Mouse (Mus musculus) embryonic facial prominence, embryonic 13.5 days (tissue): ENCODE results near the gene Pdzd4. TPM values are rescaled to one million over a fixed set of nuclear protein-coding genes. Genes with fewer than 3 reads are reported as not detected.
A peak's percentile ranks its signal among the peaks of the same experiment; 100 is the strongest.

Source experiments
- ATAC-seq: fragments of 200-750 bp; cut with Nextera tagmentation; 2 replicates; pipeline ENCODE4 v1.8.0; 2017; ENCODE audit warnings: low read depth; ENCODE audit not compliant: insufficient number of reproducible peaks, insufficient read depth, low FRiP score, low TSS enrichment
- H3K27ac ChIP-seq: fragments of 300-500 bp; sonication (generic); 2 replicates; pipeline ENCODE4 v1.5.1; 2015; ENCODE audit warnings: moderate library complexity, mild to moderate bottlenecking, inconsistent platforms
- H3K27me3 ChIP-seq: fragments of 300-500 bp; sonication (generic); 2 replicates; pipeline ENCODE4 v1.6.1; 2015; ENCODE audit warnings: mild to moderate bottlenecking, inconsistent platforms
- H3K36me3 ChIP-seq: fragments of 300-500 bp; sonication (generic); 2 replicates; pipeline ENCODE4 v1.6.1; 2015; ENCODE audit warnings: mild to moderate bottlenecking, inconsistent platforms
- H3K4me1 ChIP-seq: fragments of 300-500 bp; sonication (generic); 2 replicates; pipeline ENCODE4 v1.6.1; 2015; ENCODE audit warnings: inconsistent platforms
- H3K4me2 ChIP-seq: fragments of 300-500 bp; sonication (generic); 2 replicates; pipeline ENCODE4 v1.6.1; 2015; ENCODE audit warnings: moderate library complexity, mild to moderate bottlenecking, inconsistent platforms
- H3K4me3 ChIP-seq: fragments of 300-500 bp; sonication (generic); 2 replicates; pipeline ENCODE4 v1.5.1; 2015; ENCODE audit warnings: mild to moderate bottlenecking, inconsistent platforms
- H3K9ac ChIP-seq: fragments of 300-500 bp; sonication (generic); 2 replicates; pipeline ENCODE4 v1.6.1; 2015; ENCODE audit warnings: mild to moderate bottlenecking, inconsistent platforms
- H3K9me3 ChIP-seq: fragments of 300-500 bp; sonication (generic); 2 replicates; pipeline ENCODE4 v1.6.1; 2016; ENCODE audit warnings: inconsistent platforms
- WGBS: fragments of 180-500 bp; shearing (Covaris S2); methylation state at CpG from one replicate; pipeline ENCODE4 v1.1.7; 2015; ENCODE audit warnings: mixed read lengths; 5-methylcytosine and 5-hydroxymethylcytosine counted together
- polyA plus RNA-seq: library from polyadenylated mRNA; unstranded; fragments of >200 nt; fragmentation: Nextera tagmentation; extraction: Ambion mirVana; gene quantifications from 2 replicates; pipeline ENCODE4 v1.2.1, GENCODE M21; 2015

The Pdzd4 gene
- polyA plus RNA-seq, 1 experiment from 2014 or later, result 2.1 TPM

DNA sequence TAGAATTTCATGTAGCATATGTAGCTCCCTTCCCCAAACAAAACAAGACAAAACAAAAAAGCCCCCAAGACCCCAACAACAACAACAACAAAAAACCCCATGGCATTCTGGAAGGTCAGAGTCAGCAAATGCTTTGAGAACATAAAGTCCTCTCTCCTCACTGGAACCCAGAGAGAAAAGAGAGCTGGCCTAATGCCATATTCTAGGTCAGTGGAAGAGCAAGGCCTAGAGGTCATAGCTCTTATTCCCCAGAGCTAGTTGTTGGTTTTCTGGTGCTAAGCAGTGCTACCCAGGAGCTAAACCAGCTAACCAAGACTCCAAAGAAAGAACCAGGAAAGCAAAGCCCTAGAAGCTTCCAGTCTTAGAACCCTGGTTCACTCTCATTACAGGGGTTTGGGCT is 39.1 kb downstream of the Pdzd4 start:
- H3K9ac ChIP-seq, result peak overlapping the region; percentile 76
- ATAC-seq, result no peak
- no peak overlapping the region for H3K27ac ChIP-seq
- peaks cover 8% of the 10 kb centered on the region; the same call in 1 of the 2 replicates for H3K4me1 ChIP-seq
- H3K4me2 ChIP-seq, result peak overlapping the region; percentile 61
- H3K4me3 ChIP-seq, result peak overlapping the region; percentile 59
- H3K36me3 ChIP-seq, result peaks cover 11% of the 10 kb centered on the region
- peaks cover 4% of the 10 kb centered on the region; the same call in 1 of the 2 replicates for H3K27me3 ChIP-seq
- H3K9me3 ChIP-seq, result no peaks in the 10 kb centered on the region

DNA sequence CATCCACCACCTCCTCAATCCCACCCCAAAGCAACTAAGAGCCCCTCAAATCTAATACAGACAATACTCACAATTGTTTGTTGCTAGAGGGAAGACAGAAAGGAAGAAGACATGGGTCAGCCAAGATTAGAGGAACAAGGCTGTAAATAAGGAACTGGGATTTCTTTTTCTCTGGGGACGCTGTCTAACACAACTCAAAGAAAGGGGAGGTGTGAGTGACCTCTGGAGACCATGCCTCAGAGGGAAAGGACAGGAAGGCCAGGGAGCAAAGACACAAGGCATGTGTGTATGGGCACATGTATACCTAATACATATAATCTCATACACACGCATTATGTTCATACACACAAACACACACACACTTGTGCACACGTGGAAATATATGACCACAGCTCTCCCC is 42.5 kb downstream of the Pdzd4 start:
- no peak overlapping the region for H3K27ac ChIP-seq
- WGBS, result 87% methylated on average over 3 of the region's 3 CpGs

DNA sequence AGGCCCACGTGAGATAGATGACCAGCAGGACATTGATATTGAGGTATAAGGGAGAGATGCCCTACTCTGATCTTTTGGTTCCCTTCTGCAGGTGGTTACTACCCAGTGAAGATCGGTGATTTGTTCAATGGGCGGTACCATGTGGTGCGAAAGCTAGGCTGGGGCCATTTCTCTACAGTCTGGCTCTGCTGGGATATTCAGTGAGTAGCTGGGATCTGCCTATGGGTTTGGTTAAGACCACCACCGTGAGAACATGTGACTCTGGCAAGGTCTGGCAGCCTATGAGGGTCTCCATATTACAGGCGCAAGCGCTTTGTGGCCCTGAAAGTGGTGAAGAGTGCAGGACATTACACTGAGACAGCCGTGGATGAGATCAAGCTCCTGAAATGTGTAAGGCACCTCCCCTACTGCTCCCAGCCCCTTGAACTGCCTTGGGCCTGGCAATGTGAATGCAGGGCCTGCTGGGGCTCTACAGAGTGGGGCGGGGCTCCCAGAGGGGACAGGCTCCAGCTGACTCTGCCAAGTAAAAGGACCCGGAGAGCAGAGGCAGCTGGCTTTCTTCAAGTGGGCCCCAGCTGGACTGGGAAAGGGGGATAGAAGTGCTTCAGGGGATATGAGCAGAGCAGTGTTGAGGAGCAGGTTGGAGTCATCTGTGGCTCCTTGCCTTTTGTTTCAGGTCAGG is 49.8 kb downstream of the Pdzd4 start:
- Histone ChIP-seq H3K27ac (no peak overlapping the region), H3K4me3 (no peak overlapping the region), H3K9me3 (no peaks in the 10 kb centered on the region), H3K27me3 (no peaks in the 10 kb centered on the region), H3K36me3 (peaks cover 34% of the 10 kb centered on the region), H3K9ac (no peak overlapping the region), H3K4me1 (no peaks in the 10 kb centered on the region), H3K4me2 (no peak overlapping the region)
- ATAC-seq, result no peak
- WGBS, result 72% methylated on average over 10 of the region's 10 CpGs

More for the DNA sequence above, 42.5 kb downstream of the Pdzd4 start:
- no peak for ATAC-seq
- H3K36me3 ChIP-seq, result peaks cover 36% of the 10 kb centered on the region
- peaks cover 4% of the 10 kb centered on the region; the same call in 1 of the 2 replicates for H3K27me3 ChIP-seq
- H3K9me3 ChIP-seq, result no peaks in the 10 kb centered on the region
- no peak overlapping the region for H3K4me2 ChIP-seq
- H3K4me3 ChIP-seq, result no peak overlapping the region
- H3K9ac ChIP-seq, result no peak overlapping the region
- H3K4me1 ChIP-seq, result no peaks in the 10 kb centered on the region; the same call in 1 of the 2 replicates

DNA sequence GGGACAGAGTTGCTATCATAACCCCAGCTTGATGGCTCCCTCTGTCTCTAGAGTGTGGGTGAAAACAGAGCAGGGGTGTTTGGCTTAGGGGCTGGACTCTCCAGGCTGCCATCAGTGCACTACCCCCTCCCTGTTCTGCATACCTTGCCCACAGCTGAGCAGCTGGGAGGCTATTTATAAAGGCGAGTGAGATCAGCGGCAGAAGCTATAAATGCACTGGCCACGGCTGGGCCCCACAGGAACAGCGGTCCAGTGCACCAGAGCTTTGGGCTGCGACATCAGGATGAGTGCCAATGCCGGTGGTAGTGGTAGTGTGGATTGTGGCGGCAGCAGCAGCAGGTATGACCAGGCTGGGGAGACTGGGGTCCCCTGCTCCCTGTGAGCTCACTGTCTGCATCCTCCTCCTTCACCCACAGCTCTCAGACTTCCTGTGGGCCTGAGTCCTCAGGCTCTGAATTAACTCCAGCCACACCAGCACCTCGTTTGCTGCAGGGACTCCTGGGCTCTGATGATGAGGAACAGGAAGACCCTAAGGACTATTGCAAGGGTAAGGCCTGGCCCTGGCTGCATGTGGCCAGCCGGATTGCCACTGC is 50.5 kb downstream of the Pdzd4 start, which contains the start of gene Srpk3:
Srpk3 (plus strand) TSS at position 238 of the 593 bp plus-strand sequence.
- H3K4me1 ChIP-seq, result no peaks in the 10 kb centered on the region
- H3K36me3 ChIP-seq, result peaks cover 29% of the 10 kb centered on the region
- H3K27ac ChIP-seq, result no peak within 1 kb of the TSS
- no peak for ATAC-seq
- H3K9ac ChIP-seq, result no peak within 1 kb of the TSS
- H3K27me3 ChIP-seq, result no peaks in the 10 kb centered on the region
- no peak within 1 kb of the TSS for H3K4me3 ChIP-seq
- WGBS, result 67% methylated on average over 9 of the region's 9 CpGs
- H3K9me3 ChIP-seq, result no peaks in the 10 kb centered on the region
- no peak within 1 kb of the TSS for H3K4me2 ChIP-seq

DNA sequence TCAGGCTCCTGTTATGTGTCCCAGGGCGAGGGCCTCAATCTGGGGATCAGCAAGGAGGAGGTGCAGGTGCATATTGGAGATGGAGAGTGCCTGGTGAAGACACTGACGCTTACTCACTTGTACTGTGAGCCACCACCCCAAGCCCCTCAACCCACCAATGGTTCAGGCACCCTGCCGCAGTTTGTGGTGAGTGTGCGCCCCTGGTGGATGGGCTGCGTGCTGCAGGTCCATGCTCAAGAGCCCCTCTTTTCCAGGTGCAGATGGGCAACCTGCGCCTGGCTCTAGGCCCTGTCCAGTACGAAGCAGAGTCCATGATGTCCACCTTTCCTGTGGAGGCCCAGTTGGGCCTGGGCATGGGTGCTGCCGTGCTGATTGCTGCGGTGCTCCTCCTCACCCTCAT is 57.5 kb downstream of the Pdzd4 start:
- H3K9me3 ChIP-seq, result no peaks in the 10 kb centered on the region
- no peak overlapping the region for H3K9ac ChIP-seq
- 63% methylated on average over 9 of the region's 9 CpGs for WGBS
- ATAC-seq, result no peak
- no peaks in the 10 kb centered on the region for H3K4me1 ChIP-seq
- no peak overlapping the region for H3K27ac ChIP-seq
- H3K4me3 ChIP-seq, result no peak overlapping the region
- H3K4me2 ChIP-seq, result no peak overlapping the region
- no peaks in the 10 kb centered on the region for H3K36me3 ChIP-seq
- H3K27me3 ChIP-seq, result no peaks in the 10 kb centered on the region

DNA sequence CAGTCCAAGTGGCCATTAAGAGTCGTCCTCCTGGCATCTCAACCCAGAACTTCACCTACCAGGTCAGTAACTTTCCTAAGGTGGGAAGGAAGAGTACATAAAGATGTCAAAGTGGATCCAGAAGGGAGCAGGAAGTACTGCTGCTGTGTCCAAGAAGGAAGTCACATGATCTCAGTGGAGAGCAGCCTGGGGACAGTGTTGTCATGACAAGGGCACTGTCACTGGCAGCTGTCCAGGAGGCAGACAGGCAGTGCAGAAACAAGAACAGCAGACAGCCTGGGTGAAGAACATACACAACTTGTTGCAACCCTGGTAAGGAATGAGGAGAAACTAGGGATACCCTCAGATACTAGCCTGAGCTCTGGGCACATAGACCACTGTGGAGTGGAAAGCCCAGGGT is 59.5 kb downstream of the Pdzd4 start:
- no peak for ATAC-seq
- no peaks in the 10 kb centered on the region for H3K9me3 ChIP-seq
- H3K4me1 ChIP-seq, result no peaks in the 10 kb centered on the region
- H3K4me2 ChIP-seq, result no peak overlapping the region
- WGBS, result 54% methylated on average over 1 of the region's 1 CpGs
- no peaks in the 10 kb centered on the region for H3K27me3 ChIP-seq
- H3K27ac ChIP-seq, result no peak overlapping the region
- H3K9ac ChIP-seq, result no peak overlapping the region
- no peaks in the 10 kb centered on the region for H3K36me3 ChIP-seq
- H3K4me3 ChIP-seq, result no peak overlapping the region

DNA sequence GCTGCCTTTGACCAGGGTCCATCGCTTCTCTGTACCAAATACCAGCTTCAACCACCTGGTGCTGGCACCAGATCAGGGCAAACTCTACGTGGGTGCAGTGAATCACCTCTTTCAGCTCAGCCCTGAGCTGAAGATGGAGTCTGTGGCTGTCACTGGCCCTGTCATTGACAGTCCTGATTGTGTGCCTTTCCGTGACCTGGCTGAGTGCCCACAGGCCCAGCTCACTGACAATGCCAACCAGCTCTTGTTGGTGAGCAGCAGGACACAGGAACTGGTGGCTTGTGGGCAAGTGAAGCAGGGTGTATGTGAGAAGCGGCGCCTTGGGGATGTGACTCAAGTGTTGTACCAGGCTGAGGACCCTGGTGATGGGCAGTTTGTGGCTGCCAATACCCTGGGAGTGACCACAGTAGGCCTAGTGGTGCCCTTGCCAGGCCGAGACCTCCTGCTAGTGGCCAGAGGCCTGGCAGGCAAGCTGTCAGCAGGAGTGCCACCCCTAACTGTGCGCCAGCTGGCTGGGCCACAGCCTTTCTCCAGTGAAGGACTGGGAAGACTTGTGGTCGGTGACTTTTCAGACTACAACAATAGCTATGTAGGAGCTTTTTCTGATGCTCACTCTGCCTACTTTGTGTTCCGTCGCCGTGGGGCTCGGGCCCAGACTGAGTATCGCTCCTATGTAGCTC is 66.0 kb downstream of the Pdzd4 start:
- Histone ChIP-seq H3K4me3 (no peak overlapping the region), H3K4me1 (no peaks in the 10 kb centered on the region), H3K36me3 (no peaks in the 10 kb centered on the region), H3K4me2 (no peak overlapping the region), H3K9me3 (no peaks in the 10 kb centered on the region), H3K27ac (no peak overlapping the region), H3K27me3 (peaks cover 21% of the 10 kb centered on the region; the same call in 1 of the 2 replicates), H3K9ac (no peak overlapping the region)
- no peak for ATAC-seq
- WGBS, result 85% methylated on average over 13 of the region's 13 CpGs

DNA sequence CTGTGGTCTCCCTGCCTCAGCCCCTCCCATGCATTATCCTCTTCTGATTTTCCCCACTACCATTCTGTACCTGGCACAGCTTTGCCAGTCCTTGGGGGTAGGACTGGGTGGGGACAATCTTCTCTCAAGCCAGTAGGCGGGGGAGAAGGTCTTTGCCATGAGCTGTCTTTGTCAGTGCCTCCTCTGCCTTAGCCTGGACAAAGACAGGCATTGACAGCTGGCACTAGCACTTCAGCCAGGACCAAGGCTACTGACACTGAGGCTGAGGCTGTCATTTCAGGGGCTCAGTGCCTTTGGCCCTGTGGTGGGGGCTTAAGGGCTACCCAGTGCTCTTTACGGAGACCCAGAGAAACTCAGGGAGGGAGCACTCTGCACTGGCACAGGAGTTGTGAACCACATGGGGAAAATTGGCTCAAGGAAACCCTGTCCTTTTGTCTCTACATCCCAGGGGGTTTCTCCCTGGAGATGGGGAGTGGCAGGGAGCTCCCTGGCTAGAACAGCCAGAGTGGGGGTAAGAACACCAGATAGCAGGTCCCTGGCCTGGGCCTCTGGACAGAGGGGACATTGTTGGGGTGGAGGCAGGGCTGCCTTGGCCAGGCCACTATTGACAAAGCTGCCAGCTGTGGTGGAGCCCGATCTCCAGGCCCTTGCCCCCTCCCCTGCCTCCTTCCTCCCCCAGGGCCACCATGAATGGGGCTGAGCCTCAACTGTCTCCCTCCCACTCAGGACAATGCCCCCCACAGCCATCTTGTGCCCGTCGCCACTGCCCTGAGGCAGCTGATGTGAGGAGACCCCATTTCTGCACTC is 68.2 kb downstream of the Pdzd4 start, which contains the start of gene Plxnb3:
Plxnb3 (plus strand) TSS at position 757 of the 807 bp plus-strand sequence.
- Histone ChIP-seq H3K27me3 (peaks cover 21% of the 10 kb centered on the region; the same call in 1 of the 2 replicates), H3K4me2 (no peak within 1 kb of the TSS), H3K9me3 (no peaks in the 10 kb centered on the region), H3K4me1 (no peaks in the 10 kb centered on the region), H3K36me3 (no peaks in the 10 kb centered on the region), H3K27ac (no peak within 1 kb of the TSS), H3K4me3 (no peak within 1 kb of the TSS), H3K9ac (no peak within 1 kb of the TSS)
- WGBS, result 54% methylated on average over 5 of the region's 5 CpGs
- ATAC-seq, result no peak

DNA sequence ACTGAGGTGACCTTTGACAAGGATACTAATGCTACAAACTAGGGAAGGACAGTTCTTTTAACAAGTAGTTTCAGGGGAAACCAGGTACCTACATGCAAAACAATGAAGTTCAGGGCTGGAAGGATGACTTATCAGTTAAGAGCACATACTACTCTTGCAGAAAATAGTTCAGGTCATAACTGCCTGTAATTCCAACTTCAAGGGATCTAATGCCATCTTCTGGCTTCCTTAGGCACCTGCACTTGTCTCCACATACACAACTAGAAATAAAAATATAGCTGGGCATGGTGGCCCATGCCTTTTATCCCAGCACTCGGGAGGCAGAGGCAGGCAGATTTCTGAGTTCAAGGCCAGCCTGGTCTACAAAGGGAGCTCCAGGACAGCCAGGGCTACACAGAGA is 75.8 kb downstream of the Pdzd4 start:
- 88% methylated on average over 1 of the region's 1 CpGs for WGBS
- Histone ChIP-seq H3K4me2 (no peak overlapping the region), H3K36me3 (no peaks in the 10 kb centered on the region), H3K9me3 (no peaks in the 10 kb centered on the region), H3K27ac (no peak overlapping the region), H3K27me3 (no peaks in the 10 kb centered on the region), H3K9ac (no peak overlapping the region), H3K4me3 (no peak overlapping the region), H3K4me1 (no peaks in the 10 kb centered on the region)
- no peak for ATAC-seq

DNA sequence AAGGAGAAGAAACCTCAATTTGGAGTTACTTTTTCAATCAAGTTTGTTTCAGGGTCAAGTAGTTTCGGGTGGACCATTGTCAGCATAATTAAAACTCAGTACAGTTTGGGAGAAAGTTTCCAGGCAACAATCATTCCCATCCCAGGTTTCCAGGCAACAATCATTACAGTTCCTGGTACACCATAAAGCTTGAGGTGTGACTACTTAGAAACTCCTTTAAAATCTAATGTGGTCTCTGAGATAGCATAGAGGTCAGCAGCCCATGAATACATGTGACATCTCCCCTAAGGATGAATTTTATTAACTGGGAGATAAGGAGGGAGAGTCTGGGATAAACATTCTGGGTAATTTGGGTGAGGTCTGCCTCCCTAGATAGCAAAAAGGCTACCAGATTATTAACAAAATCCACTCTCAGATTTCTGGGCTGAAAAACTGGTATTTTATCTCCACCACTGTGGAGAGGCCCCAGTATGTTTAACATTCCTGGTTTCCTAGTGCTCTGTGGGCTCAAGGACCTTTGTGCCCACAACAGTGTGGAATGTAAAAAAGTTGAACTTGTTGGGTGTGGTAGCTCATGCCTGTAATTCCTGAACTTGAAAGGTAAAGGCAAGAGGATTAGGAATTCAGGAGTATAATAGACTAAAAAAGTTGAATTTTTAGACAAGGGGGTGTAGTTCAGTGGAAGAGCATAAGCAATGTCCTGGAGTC is 79.8 kb downstream of the Pdzd4 start:
- Histone ChIP-seq H3K9me3 (no peaks in the 10 kb centered on the region), H3K27ac (no peak overlapping the region), H3K9ac (no peak overlapping the region), H3K27me3 (no peaks in the 10 kb centered on the region), H3K36me3 (no peaks in the 10 kb centered on the region), H3K4me2 (no peak overlapping the region), H3K4me1 (no peaks in the 10 kb centered on the region), H3K4me3 (no peak overlapping the region)
- 84% methylated on average over 1 of the region's 1 CpGs for WGBS
- no peak for ATAC-seq
